Mouse (Mus musculus) thymus, postnatal 0 days (tissue): ENCODE data around the gene Slit2. TPM values are rescaled to one million over a fixed set of nuclear protein-coding genes. Genes with fewer than 3 reads are reported as not detected.
A peak's percentile ranks its signal among the peaks of the same experiment; 100 is the strongest.

Experiments
- DNase-seq: peaks from one replicate; pipeline ENCODE4 v3.0.0-alpha.2; 2015; ENCODE audit warnings: low spot score
- polyA plus RNA-seq: library from polyadenylated mRNA; unstranded; fragments of >200 nt; fragmentation: Nextera tagmentation; extraction: Ambion mirVana; gene quantifications from 2 replicates; pipeline ENCODE4 v1.2.1, GENCODE M21; 2015

Slit2 gene
- polyA plus RNA-seq, 1 experiment from 2014 or later: 1.1 TPM

GRCm38 (mm10) chr5:48225500-48225899, 242.6 kb downstream of the Slit2 start:
- DNase-seq: no peak

GRCm38 (mm10) chr5:48230430-48231080, 247.6 kb downstream of the Slit2 start:
- no peak for DNase-seq

DNA sequence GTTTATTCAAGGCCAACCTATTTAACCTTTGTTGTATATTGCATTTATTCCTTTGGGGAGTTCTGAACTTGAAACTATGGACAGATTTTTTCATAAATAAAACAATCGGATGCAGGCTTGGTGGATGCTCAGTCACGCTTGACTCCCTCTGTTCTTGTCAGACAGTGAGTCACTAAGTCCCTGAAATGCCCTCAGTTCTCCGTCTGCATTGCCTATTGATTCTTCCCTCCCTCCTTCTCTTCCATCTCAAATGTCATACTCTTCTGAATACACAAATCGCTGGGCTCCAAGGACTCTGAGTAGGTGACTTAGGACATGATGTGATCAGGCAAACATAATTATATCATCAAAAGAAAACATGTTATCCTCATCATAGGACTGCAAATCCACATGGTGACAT, 251.8 kb downstream of the Slit2 start:
- DNase-seq: no peak

GRCm38 (mm10) chr5:48235270-48235669, 252.3 kb downstream of the Slit2 start:
- no peak for DNase-seq

- DNase-seq: peak; percentile 6
Observed at GRCm38 (mm10) chr5:48240751-48241150, 257.8 kb downstream of the Slit2 start.

- DNase-seq: no peak
Observed at GRCm38 (mm10) chr5:48248327-48248726, 265.4 kb downstream of the Slit2 start.

GRCm38 (mm10) chr5:48277561-48277960, 294.6 kb downstream of the Slit2 start:
- DNase-seq: no peak

DNA sequence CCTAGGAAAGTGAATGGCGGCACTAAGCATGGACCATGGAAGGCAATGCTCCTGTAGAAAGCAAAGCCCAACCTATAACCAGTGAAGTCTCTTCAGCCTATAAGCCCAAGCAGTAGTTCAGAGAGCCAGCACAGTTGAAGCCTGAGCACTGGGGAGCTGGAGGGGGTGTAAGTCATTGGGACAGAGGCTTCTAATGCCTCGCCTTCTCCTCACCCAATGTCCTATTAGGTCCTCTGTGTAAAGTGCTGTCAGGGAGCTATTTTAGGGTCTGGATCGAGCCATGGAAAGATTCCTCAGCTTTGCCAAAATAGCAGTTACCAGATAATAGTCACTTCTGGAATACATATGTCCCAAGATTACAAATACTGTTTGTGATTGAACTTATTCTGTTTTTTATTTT, 318.2 kb downstream of the Slit2 start:
- no peak for DNase-seq

DNA sequence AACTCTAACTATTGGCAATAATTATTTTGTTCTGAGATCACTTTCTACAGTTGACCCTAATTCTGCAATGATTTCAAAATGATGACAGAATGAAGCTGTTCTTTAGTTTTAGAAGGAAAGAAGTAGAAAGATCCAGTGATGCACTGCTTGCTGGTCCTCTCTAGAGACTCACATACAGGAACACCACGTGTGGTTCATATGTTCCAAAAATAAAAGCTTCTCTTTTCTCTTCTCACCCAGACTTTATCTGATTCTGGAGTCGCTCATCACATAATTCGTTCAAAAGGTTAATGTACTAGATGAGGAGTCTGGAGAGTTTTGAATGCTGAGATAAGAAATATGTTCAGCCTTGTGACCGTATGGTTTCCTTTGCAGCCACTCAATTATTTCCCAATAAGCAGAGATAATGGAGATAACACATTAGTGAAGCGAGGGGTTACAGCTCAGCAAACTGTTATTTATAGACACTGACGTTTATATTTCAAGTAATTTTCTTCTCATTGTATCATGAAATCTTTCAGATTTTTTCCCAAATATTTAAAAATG, 332.2 kb downstream of the Slit2 start:
- DNase-seq: no peak

- DNase-seq: no peak
Observed at GRCm38 (mm10) chr5:48320597-48320996, 337.7 kb downstream of the Slit2 start.

GRCm38 (mm10) chr5:48326221-48326620, 343.3 kb downstream of the Slit2 start:
- no peak for DNase-seq

- no peak for DNase-seq
Observed at GRCm38 (mm10) chr5:48327652-48328051, 344.7 kb downstream of the Slit2 start, which contains the start of gene 5730480H06Rik. Gene 5730480H06Rik, plus strand, starts transcription at chr5:48327952.

DNA sequence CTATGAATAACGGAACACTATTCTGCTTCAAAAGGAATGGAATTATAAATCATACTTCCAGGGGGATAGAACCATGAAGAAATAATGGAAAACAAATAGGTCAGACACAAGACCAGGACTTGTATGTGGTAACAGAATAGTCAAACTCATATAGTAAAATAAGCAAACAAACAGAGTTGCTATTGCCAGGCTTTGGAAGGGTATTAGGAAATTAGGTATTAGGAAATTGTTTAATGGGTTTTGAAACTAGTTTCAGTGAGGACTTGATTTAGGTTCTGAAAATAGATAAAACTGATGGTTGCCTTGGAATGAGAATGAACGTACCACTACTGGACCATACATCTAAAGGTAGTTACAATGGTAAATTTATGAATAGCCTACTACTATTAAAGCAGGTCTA, 346.8 kb downstream of the Slit2 start:
- DNase-seq: no peak

DNA sequence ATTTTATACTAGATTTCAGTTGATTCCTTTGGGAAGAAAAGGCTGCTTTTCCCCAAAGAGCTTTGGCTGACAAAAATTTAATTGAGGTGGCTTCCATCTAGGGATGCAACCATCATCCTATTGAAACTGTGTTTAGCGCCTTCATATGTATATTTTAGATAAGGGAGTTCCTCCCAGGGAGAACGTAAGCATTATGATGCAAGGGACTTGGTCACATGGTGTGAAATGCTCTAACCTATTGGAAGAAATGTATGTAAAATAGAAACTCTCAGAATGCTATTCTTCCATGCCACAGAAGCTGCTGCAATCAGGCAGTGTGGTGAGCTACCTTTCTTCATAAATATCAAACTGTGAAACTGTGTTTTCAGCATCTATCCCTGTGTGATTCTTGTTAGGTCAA, 347.9 kb downstream of the Slit2 start:
- no peak for DNase-seq

DNA sequence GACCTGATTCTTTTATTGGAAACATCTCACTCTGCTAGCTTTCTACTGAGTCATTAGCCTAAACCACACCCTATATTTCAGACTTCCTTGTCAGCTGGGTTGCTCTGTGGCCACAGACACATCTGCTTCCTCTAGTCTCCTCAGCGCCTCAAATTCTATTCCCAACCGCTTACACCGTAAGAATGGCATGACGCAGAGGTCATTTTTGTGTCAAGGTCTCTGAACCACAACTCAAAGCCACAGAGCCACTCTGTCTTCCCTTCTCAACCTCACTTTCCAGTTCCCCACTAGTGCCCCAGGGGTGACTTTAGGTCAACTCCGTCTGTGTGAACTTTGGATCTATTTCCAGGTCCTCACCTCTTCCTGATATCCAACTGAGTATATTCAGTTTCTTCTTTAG, 348.5 kb downstream of the Slit2 start:
- no peak for DNase-seq

GRCm38 (mm10) chr5:48333407-48333806, 350.5 kb downstream of the Slit2 start:
- DNase-seq: no peak

DNA sequence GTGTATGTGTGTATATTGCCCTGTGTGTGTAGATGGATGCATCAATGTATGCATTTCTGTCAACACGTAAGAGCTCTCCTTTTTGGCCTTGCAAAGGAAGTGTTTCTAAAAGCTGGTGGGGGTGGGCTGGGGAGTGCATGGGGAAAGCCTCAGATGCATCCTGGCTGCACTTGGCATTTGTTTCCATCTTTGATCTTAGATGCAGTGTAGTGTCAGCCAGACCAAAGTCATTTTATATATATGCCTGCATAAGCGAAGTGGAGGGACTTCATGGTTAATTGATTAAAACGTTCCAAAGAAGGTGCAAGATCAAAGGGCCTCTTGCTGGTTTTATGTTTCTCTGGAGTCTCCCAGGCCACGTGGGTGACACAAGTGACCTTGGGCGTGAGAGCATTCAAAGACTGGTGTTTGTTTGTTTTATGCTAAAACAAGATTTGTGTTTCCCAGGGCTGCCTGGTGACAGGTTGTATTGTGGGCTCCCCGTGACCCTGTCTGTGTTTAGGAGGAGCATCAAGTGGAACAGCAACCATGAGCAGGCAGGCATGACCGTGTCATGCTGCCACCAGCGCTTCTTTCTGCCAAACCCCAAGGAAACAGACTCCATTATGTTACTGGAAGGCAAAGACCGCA, 351.1 kb downstream of the Slit2 start:
- DNase-seq: no peak

DNA sequence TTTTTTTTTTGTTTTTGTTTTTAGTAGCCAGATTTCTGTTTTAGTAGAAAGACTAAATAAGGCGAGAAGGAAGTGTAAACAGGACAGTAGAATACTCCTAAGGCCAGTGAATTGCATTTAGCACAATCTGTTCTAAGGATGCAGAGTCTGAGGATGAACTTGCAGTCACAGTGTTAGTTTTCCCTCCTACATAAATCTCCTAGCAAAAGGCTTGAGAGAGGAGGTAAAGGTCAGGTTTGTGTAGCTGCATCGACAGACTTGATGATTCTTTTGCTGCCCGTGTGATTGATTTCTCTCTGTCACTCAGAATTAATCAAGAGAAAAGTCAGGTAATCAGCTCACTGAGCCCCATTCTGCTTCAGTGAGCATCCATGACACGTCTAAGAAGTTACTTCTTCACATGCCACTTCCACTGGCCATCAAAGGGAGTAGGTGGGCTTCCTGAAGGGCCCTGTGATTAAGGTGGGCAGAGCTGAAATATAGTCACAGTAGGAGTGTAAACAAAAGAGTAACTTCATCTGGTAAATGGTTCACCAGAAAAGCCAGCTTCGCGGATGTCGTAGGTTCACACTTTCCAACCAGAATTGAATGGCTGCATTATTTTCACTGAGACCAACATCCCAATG, 358.0 kb downstream of the Slit2 start:
- DNase-seq: no peak

GRCm38 (mm10) chr5:48345095-48345982, 362.4 kb downstream of the Slit2 start:
- DNase-seq: no peak

DNA sequence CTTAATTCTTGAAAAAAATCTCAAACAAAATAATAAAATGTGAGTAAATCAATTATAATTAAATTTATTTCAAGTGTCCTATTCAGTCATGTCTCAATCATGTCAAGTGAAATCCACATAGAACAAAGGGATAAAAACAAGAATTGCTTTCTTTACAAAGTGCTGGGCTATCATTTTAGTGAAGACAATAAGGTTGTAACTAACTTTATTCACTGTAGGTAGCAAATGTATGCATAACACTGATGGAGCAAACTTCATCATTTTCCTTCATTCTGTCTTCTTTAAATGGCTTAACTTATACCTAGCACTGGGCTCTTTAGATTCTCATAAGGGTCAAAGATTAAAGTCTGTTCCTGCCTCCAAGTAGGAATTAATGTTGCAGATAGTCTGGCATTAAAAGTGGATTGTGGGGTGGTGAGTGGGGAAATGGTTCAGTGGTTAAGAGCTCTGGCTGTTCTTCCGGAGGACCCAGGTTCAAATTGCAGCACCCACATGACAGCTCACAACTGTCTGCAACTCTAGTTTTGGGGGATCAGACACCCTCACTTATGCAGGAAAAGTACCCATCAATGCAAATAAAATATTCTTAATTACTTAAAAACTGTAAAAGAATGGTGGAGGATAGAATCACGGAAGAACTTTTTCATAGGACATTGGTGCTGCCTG, 363.2 kb downstream of the Slit2 start:
- no peak for DNase-seq

- DNase-seq: no peak
Observed at GRCm38 (mm10) chr5:48349309-48349708, 366.4 kb downstream of the Slit2 start.
